Mouse (Mus musculus): Measurements from ENCODE around the gene Emilin1. TPM values are rescaled to one million over a fixed set of nuclear protein-coding genes. Genes with fewer than 3 reads are reported as not detected.
A peak's percentile ranks its signal among the peaks of the same experiment; 100 is the strongest.

Emilin1 gene
- polyA plus RNA-seq, 1 experiment from 2014 or later, result 173 TPM

DNA sequence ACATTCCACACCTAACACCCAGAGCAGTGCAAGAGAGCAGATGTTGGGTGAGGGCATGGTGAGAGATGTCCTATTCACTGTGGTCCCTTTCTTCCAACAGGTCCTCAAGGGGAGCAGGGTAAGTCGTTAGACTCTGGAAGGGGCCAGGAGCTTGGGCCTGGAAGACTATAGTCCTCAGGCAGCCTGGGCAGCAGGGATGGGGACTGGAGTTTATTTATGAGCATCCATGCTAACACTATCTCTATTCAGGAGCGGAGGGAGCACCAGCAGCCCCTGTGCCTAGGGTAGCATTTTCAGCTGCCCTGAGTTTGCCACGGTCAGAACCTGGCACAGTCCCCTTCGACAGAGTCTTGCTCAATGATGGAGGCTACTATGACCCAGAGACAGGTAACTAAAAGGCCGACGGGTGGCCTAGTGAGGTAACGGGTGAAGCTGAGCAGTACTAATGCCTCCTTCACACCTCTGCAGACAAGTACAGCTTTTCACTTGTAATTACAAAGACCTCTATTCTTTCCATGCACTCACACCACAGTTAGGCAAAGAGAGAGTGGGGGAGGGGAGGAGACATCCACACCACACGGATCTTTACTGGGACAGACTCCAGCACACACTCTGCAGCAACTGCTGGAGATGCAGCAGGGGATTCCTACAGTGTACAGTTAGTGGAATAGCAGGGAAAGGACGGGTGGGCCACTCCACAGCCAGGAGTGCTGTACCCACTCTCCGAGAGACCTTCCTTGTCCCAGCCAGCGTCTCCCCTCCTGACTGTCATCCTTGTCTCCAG is 6.8 kb downstream of the Emilin1 start:
- H3K9me3 ChIP-seq (ENCODE audit: control insufficient read depth, low read length), result no peaks in the 10 kb centered on the region
- H3K36me3 ChIP-seq (ENCODE audit: control insufficient read depth, insufficient read depth, low read length), result no peaks in the 10 kb centered on the region; the same call in 1 of the 2 replicates
- H3K27ac ChIP-seq (ENCODE audit: low read length), result peak overlapping the region; percentile 45
- no peak; the same call in 1 of the 2 replicates for ATAC-seq
- H3K9ac ChIP-seq (ENCODE audit: low read depth, low read length), result peak overlapping the region; percentile 43; the same call in 1 of the 2 replicates
- H3K27me3 ChIP-seq (replicated peaks; ENCODE audit: control insufficient read depth, insufficient read depth, low read length), result no peaks in the 10 kb centered on the region
- WGBS, result 62% methylated on average over 11 of the region's 11 CpGs
- no peak overlapping the region for H3K4me3 ChIP-seq (ENCODE audit: low read length)
- H3K4me1 ChIP-seq (ENCODE audit: control insufficient read depth, insufficient read depth, low read length), result peaks cover 36% of the 10 kb centered on the region
- 0 out of 2 replicates have a peak overlapping the region, but pooled peaks have one; percentile 89 for H3K4me2 ChIP-seq (ENCODE audit: low read depth, low read length)

DNA sequence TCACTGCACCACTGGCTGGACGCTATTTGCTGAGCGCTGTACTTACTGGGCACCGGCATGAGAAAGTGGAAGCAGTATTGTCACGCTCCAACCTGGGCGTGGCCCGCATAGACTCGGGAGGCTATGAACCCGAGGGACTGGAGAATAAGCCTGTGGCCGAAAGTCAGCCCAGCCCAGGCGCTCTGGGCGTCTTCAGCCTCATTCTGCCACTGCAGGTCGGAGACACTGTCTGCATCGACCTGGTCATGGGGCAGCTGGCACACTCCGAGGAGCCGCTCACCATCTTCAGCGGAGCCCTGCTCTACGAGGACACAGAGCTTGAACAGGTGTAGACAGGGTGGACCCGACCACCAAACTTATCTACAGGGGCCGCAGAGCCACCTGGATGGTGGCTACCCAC is 7.4 kb downstream of the Emilin1 start:
- peak overlapping the region; percentile 43 for H3K9ac ChIP-seq (ENCODE audit: low read depth, low read length)
- H3K27ac ChIP-seq (ENCODE audit: low read length), result peak overlapping the region; percentile 45
- peak; percentile 27 for ATAC-seq
- H3K4me3 ChIP-seq (ENCODE audit: low read length), result peak overlapping the region; percentile 61
- H3K9me3 ChIP-seq (ENCODE audit: control insufficient read depth, low read length), result no peaks in the 10 kb centered on the region
- no peaks in the 10 kb centered on the region for H3K27me3 ChIP-seq (replicated peaks; ENCODE audit: control insufficient read depth, insufficient read depth, low read length)
- H3K4me2 ChIP-seq (ENCODE audit: low read depth, low read length), result peak overlapping the region; percentile 89
- 55% methylated on average over 19 of the region's 19 CpGs for WGBS
- no peaks in the 10 kb centered on the region; the same call in 1 of the 2 replicates for H3K36me3 ChIP-seq (ENCODE audit: control insufficient read depth, insufficient read depth, low read length)
- H3K4me1 ChIP-seq (ENCODE audit: control insufficient read depth, insufficient read depth, low read length), result peaks cover 33% of the 10 kb centered on the region

- Histone ChIP-seq H3K36me3 (ENCODE audit: control insufficient read depth, insufficient read depth, low read length) (no peaks in the 10 kb centered on the region; the same call in 1 of the 2 replicates), H3K9me3 (ENCODE audit: control insufficient read depth, low read length) (no peaks in the 10 kb centered on the region), H3K9ac (ENCODE audit: low read depth, low read length) (peak within 1 kb of the TSS; percentile 68), H3K27ac (ENCODE audit: low read length) (peak within 1 kb of the TSS; percentile 80), H3K4me3 (ENCODE audit: low read length) (peak within 1 kb of the TSS; percentile 61), H3K27me3 (replicated peaks; ENCODE audit: control insufficient read depth, insufficient read depth, low read length) (no peaks in the 10 kb centered on the region), H3K4me1 (ENCODE audit: control insufficient read depth, insufficient read depth, low read length) (peaks cover 31% of the 10 kb centered on the region), H3K4me2 (ENCODE audit: low read depth, low read length) (peak within 1 kb of the TSS; percentile 89)
- WGBS, result 1% methylated on average over 35 of the region's 40 CpGs
- peak; percentile 88 for ATAC-seq
Measured at GRCm38 (mm10) chr5:30921256-30922033, 8.2 kb downstream of the Emilin1 start, which contains the start of gene Khk. Khk (plus strand) TSS chr5:30921431.

DNA sequence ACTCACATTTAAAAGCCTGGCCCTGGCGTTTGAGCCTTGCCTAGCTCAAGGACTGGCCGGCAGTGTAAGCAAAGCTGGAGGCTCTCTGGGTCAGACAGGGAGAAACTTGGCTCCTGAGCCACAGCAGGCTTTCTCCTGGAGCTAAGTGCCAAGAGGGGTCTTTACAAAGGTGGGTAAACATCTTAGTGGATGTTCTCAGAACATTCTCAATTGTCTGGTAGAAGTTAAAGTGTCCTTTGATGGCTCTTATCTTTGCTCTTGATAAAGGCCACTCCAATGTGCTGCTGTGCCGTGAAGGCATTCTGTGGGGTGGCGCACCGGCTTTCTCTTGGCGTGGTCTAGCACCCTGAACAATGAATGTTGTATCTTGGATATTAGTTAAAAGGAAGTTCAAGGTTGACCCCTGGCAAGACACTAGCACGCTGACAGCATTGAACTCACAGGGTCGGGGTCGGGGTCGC is 9.4 kb downstream of the Emilin1 start:
- Histone ChIP-seq H3K4me3 (ENCODE audit: low read length) (peak overlapping the region; percentile 61), H3K9me3 (ENCODE audit: control insufficient read depth, low read length) (no peaks in the 10 kb centered on the region), H3K4me1 (ENCODE audit: control insufficient read depth, insufficient read depth, low read length) (peaks cover 25% of the 10 kb centered on the region), H3K27ac (ENCODE audit: low read length) (no peak overlapping the region), H3K27me3 (replicated peaks; ENCODE audit: control insufficient read depth, insufficient read depth, low read length) (no peaks in the 10 kb centered on the region), H3K36me3 (ENCODE audit: control insufficient read depth, insufficient read depth, low read length) (no peaks in the 10 kb centered on the region; the same call in 1 of the 2 replicates), H3K4me2 (ENCODE audit: low read depth, low read length) (peak overlapping the region; percentile 89), H3K9ac (ENCODE audit: low read depth, low read length) (0 out of 2 replicates have a peak overlapping the region, but pooled peaks have one; percentile 0)
- ATAC-seq, result no peak
- WGBS, result 51% methylated on average over 10 of the region's 10 CpGs

DNA sequence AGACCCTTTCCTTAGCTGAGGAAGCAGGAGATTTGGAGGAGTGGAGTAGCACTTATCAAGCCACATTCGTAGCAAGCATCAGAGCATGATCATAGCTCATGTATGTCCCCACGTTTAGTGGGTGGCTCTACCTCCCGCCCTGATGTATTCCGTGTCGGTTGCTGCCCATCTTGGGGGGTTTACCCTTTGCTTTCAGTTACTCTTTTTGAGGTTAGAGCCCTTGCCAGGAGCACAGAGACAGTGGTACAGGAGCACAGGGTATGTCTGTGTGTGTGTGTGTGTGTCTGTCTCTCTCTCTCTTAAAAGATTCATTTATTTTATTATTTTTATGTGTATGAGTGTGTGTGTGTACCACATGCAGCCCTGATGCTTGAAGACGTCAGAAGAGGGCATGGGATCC is 9.9 kb downstream of the Emilin1 start:
- no peaks in the 10 kb centered on the region for H3K9me3 ChIP-seq (ENCODE audit: control insufficient read depth, low read length)
- 0 out of 2 replicates have a peak overlapping the region, but pooled peaks have one; percentile 89 for H3K4me2 ChIP-seq (ENCODE audit: low read depth, low read length)
- H3K27ac ChIP-seq (ENCODE audit: low read length), result no peak overlapping the region
- no peak for ATAC-seq
- H3K36me3 ChIP-seq (ENCODE audit: control insufficient read depth, insufficient read depth, low read length), result no peaks in the 10 kb centered on the region; the same call in 1 of the 2 replicates
- peaks cover 25% of the 10 kb centered on the region for H3K4me1 ChIP-seq (ENCODE audit: control insufficient read depth, insufficient read depth, low read length)
- H3K27me3 ChIP-seq (replicated peaks; ENCODE audit: control insufficient read depth, insufficient read depth, low read length), result no peaks in the 10 kb centered on the region
- H3K4me3 ChIP-seq (ENCODE audit: low read length), result no peak overlapping the region
- H3K9ac ChIP-seq (ENCODE audit: low read depth, low read length), result no peak overlapping the region
- WGBS, result 79% methylated on average over 6 of the region's 6 CpGs

DNA sequence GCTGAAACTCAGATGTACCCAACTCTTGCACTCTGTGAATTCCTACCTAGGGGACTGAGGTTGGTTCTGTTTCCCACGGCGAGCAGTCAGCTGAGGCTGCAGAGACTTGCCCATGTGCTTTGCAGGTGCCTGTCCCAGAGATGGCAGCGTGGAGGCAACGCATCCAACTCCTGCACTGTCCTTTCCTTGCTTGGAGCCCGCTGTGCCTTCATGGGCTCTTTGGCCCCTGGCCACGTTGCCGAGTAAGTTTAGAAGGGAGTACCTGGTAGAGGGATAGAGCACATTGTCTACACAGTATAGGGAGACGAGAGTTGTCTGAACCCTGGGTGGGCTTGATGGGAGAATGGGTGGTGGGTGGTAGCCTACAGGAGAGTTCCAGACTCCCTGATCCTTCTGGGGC is 11.4 kb downstream of the Emilin1 start:
- Histone ChIP-seq H3K27ac (ENCODE audit: low read length) (no peak overlapping the region), H3K36me3 (ENCODE audit: control insufficient read depth, insufficient read depth, low read length) (no peaks in the 10 kb centered on the region; the same call in 1 of the 2 replicates), H3K4me2 (ENCODE audit: low read depth, low read length) (no peak overlapping the region), H3K9me3 (ENCODE audit: control insufficient read depth, low read length) (no peaks in the 10 kb centered on the region), H3K9ac (ENCODE audit: low read depth, low read length) (no peak overlapping the region), H3K4me3 (ENCODE audit: low read length) (no peak overlapping the region), H3K27me3 (replicated peaks; ENCODE audit: control insufficient read depth, insufficient read depth, low read length) (no peaks in the 10 kb centered on the region), H3K4me1 (ENCODE audit: control insufficient read depth, insufficient read depth, low read length) (peaks cover 25% of the 10 kb centered on the region)
- WGBS, result 81% methylated on average over 8 of the region's 8 CpGs
- ATAC-seq, result no peak

GRCm38 (mm10) chr5:30925217-30925616 is 12.0 kb downstream of the Emilin1 start:
- Histone ChIP-seq H3K4me3 (ENCODE audit: low read length) (no peak overlapping the region), H3K27ac (ENCODE audit: low read length) (no peak overlapping the region), H3K9ac (ENCODE audit: low read depth, low read length) (0 out of 2 replicates have a peak overlapping the region, but pooled peaks have one; percentile 21), H3K9me3 (ENCODE audit: control insufficient read depth, low read length) (no peaks in the 10 kb centered on the region), H3K4me2 (ENCODE audit: low read depth, low read length) (no peak overlapping the region), H3K27me3 (replicated peaks; ENCODE audit: control insufficient read depth, insufficient read depth, low read length) (no peaks in the 10 kb centered on the region), H3K4me1 (ENCODE audit: control insufficient read depth, insufficient read depth, low read length) (peaks cover 22% of the 10 kb centered on the region), H3K36me3 (ENCODE audit: control insufficient read depth, insufficient read depth, low read length) (no peaks in the 10 kb centered on the region)
- no peak for ATAC-seq
- WGBS, result 86% methylated on average over 5 of the region's 5 CpGs

- Histone ChIP-seq H3K4me1 (ENCODE audit: control insufficient read depth, insufficient read depth, low read length) (peaks cover 16% of the 10 kb centered on the region), H3K27me3 (replicated peaks; ENCODE audit: control insufficient read depth, insufficient read depth, low read length) (no peaks in the 10 kb centered on the region), H3K36me3 (ENCODE audit: control insufficient read depth, insufficient read depth, low read length) (no peaks in the 10 kb centered on the region), H3K9me3 (ENCODE audit: control insufficient read depth, low read length) (no peaks in the 10 kb centered on the region), H3K27ac (ENCODE audit: low read length) (no peak overlapping the region), H3K9ac (ENCODE audit: low read depth, low read length) (no peak overlapping the region), H3K4me2 (ENCODE audit: low read depth, low read length) (no peak overlapping the region), H3K4me3 (ENCODE audit: low read length) (no peak overlapping the region)
- WGBS, result 84% methylated on average over 2 of the region's 2 CpGs
- ATAC-seq, result no peak
Measured at GRCm38 (mm10) chr5:30926073-30926472, 12.9 kb downstream of the Emilin1 start.

DNA sequence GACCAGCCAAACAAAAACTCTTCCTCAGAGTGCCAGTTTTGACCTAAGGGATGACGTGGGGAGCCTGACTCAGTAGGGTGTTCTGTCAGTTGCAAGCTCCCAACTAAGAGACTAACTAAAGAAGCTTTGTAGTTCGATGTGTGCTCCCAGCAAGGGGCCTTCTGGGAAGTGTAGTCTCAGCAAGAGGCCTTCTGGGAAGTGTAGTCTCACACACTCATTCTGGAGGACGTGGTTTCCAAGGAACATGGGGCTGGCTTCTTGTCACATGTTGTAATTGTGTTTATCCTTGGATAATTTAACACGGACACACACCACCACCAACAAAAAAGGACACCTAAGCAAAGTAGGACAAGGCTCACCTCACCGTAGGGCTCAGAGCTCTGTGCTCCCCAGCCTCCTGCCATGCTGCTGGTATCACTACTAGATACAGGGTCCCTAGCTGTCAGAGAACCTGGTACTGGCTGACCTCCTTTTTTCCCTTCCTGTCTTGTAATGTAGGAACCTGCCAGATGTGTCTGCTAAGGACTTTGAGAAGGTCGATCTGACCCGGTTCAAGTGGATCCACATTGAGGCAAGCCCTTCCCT is 14.8 kb downstream of the Emilin1 start:
- Histone ChIP-seq H3K4me2 (ENCODE audit: low read depth, low read length) (no peak overlapping the region), H3K9me3 (ENCODE audit: control insufficient read depth, low read length) (no peaks in the 10 kb centered on the region), H3K4me1 (ENCODE audit: control insufficient read depth, insufficient read depth, low read length) (peaks cover 3% of the 10 kb centered on the region; the same call in 1 of the 2 replicates), H3K27ac (ENCODE audit: low read length) (no peak overlapping the region), H3K4me3 (ENCODE audit: low read length) (no peak overlapping the region), H3K9ac (ENCODE audit: low read depth, low read length) (no peak overlapping the region), H3K27me3 (replicated peaks; ENCODE audit: control insufficient read depth, insufficient read depth, low read length) (no peaks in the 10 kb centered on the region), H3K36me3 (ENCODE audit: control insufficient read depth, insufficient read depth, low read length) (no peaks in the 10 kb centered on the region)
- WGBS, result 45% methylated on average over 7 of the region's 7 CpGs
- peak; percentile 56; the same call in 1 of the 2 replicates for ATAC-seq
